Mouse (Mus musculus) activated CD4-positive, CD25-positive, alpha-beta regulatory T cell, adult 9 weeks (primary cell): ENCODE data around the gene Vmn2r65. TPM values are rescaled to one million over a fixed set of nuclear protein-coding genes. Genes with fewer than 3 reads are reported as not detected.

ENCODE experiments used
- polyA plus RNA-seq: library from polyadenylated mRNA; unstranded; fragments of 100-300 nt; shearing (Covaris generic); gene quantifications from one replicate; pipeline ENCODE4 v1.2.1, GENCODE M21; 2017

Vmn2r65 gene
- not detected for polyA plus RNA-seq

GRCm38 (mm10) chr7:84964015-84964414 is at the start of gene Vmn2r65:
Gene Vmn2r65, minus strand, starts transcription at chr7:84964115.

GRCm38 (mm10) chr7:85012168-85012567 is 48.3 kb upstream of the Vmn2r65 start, which contains the start of gene Vmn2r66:
Gene Vmn2r66, minus strand, starts transcription at chr7:85012268.

Other genes starting within 250 kb of the Vmn2r65 start
- not detected for gene Olfr291, start 110.6 kb downstream of the Vmn2r65 start, polyA plus RNA-seq
- not detected for gene Vmn2r66, start 48.2 kb upstream of the Vmn2r65 start, polyA plus RNA-seq
- gene Vmn2r67, start 191.9 kb upstream of the Vmn2r65 start, polyA plus RNA-seq = not detected